Mouse (Mus musculus) brain, adult 2 months (tissue): ENCODE results near the gene Nos3.

Experiments used
- DNase-seq: peaks from one replicate; pipeline ENCODE4 v3.0.0; 2011; ENCODE audit warnings: low read depth, low spot score

Nos3 gene

DNA sequence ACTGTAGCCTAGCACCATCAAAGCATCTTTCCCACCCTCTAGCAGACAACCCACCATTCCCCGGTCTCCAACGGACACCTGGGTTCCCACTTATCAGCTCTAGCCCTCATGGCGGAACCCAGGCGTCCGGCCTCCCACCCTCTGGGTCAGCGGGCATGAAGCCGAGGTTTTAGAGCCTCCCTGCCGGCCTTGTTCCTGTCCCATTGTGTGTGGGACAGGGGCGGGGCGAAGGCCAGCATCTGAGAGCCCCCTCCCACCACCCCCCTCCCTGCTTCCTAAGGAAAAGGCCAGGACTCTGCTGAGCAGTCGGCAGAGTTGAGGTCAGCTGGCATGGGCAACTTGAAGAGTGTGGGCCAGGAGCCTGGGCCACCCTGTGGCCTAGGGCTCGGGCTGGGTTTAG is at the start of gene Nos3:
Gene Nos3 (plus strand): TSS at position 303 of the 400 bp plus-strand sequence.
- no peak for DNase-seq

DNA sequence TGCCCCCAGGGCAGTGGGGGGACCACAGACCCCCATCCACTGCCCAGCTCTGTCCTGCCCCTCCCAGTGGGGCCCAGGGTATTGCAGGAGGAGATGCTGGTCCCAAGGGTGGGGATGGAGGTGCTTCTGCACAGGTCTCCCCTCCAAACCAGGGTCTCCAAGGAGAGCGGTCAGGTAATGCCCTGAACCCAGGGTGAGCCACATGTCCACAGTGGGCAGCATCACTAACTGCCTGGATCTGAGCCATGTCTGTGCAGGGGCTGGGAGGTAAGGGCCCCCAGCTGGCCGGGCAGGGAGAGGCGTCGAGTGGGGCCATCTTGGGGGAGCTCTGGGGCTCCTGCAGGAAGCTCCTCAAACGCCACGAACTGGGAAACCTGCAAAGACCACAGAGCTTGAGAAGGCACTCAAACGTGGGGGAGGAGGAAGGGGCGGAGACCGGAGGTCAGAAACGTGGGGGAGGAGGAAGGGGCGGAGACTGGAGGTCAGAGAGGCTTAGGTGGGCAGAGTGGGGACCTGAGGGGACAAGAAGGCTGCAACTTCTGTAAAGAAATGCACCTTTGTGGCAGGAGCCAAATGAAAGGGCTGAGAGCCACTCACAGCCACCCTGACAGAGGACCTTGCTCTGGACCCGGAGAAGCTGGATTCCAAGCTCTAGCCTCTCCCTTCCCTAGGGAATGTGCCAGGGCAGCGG is 44.7 kb upstream of the Nos3 start:
- no peak for DNase-seq

DNA sequence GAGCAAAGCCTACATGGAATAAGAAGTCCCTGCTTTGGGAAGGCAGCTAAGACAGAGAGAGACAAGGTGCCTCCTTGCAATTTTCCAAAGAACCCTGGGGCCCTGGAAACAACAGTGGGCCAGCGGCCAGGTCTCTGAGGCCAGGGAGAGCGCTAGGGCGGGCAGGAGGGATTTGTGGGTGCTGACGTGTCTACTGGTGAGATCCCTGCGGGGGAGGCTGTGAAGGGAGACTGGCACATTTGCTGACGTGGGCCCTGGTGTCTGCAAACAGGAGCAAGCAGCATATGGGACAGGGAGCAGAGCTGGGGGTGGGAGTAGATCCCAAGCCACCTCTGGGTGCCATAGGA is 44.2 kb upstream of the Nos3 start:
- DNase-seq = peak; percentile 73

DNA sequence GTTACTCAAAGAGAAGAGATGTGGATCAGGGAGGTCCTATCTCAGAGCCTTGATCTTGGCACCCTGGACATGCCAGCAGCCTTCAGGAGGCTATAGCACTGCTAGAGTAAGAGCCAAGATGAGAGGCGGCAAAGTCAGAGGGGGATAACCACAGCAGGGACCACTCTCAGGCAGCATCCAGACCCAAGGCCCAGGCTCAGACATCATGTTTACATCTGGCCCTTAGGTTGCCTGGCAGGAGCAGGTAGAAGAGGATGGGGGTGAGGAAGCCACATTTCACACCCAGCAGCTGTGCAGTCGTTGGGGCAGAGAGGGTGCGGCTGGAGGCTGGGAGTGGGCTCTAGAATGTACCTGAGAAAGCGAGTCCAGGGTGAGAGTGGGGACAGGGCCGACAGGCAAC is 43.7 kb upstream of the Nos3 start:
- no peak for DNase-seq

DNA sequence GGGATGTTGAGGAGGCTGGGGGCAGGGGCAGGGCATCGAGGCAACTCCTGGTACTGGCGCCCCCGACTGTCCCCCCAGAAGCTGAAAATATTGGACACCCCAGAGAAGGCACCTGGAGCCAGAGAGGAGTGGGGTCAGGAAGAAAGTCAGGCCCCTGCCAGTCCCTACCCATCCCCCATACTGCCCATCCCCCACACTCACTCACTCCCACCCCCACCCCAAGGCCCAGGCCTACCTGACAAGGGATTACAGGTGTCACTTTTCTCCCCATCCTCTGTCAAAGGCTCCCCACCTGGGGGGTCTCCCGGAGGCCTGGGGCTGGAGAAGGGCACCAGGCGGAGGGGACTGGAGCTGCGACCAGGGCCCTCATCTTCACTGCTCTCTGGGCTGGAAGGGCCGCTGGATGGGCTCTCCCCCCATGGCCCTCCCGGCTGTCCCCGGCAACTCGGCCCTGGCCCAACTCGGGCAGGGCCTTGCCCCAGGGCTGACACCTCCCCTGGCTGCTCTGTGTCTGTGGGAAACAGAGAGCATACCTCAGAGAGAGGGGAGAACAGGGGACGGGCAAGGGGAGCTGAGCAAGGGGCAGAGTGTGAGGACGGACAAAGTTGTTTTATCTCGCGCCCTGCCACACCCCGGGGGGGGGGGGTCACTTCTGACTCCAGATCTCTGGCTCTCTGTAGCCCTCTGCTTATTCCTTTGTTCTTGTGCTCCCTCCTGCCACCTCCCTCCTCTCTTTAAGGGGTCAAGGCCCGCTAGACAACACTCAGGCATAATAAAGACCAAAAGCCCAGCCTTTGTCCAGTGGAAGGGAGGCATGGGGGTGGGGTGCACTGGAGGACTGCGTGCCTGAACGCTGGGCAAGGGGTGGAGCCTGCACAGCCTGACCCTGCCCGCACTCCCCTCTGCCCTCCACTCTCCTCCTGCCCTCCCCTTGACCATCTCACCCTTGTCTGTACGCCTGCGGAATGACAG is 42.6 kb upstream of the Nos3 start:
- no peak for DNase-seq

DNA sequence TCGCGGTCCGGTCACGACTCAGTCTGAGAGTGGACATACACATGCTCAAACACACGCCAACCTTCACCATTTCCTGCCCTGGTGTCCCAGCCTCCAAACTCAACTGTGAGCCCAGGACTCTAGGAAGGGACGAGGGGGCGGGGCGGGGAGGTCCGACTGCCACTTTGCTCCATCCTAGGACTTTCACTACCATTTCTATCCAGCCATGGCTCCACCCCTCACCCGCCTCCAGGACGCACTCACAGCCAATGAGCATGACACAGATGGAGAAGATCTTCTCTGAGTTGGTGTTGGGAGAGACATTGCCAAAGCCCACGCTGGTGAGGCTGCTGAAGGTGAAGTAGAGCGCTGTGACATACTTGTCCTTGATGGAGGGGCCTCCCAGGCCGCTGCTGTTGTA is 39.4 kb upstream of the Nos3 start:
- DNase-seq = no peak

DNA sequence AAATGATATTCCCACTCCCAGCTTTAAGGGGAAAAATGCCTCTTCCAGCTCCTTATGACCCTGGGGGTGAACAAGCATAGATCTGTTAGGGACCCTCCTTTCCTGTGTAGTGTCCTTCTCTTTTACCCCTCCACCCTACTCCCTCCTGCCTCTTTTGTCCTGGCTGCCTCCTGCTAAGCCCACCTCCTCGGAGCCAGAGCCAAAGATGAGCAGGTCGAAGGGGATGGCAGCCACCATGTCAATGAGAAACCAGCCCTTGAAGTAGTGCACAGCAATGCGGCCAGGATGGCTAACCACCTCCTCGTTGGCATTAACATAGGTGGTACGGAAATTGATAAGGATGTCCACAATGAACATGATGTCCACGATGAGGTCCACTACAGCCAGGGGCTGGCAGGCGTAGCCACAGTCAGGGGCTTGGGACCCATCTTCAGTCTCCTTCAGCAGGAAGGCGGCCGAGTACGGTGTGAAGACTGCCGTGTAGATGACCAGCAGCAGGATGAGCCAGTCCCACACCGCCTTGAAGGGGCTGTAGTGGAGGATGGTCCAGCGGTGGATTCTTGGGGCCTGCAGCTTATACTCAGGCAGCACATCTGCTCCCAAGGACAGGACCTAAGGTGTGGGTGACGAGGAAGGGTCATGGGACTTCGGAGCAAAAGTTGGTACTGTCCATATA is 38.3 kb upstream of the Nos3 start:
- no peak for DNase-seq

DNA sequence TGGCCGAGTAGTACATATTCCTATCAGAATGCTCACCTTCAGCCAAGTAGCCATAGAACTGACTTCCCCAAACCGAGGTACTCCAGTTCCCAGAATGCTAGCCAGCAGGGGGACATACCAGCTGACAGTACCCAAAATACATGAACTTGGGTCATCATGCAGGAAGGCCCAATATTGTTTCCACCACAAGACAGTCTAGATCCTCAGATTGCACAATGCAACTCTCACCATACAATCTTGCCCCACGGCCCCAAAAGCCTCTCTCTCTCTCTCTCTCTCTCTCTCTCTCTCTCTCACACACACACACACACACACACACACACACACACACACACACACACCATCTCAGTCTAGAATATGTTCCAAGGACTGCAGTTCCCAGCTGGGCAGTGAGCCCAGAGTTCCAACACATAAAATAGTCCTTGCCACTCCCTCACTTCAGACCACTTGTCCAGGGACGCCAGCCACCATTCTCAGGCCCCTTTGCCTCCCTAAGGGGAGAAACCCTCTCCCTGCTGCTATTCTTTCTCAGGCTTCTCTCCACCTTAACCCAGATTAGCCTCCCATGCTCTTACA is 37.7 kb upstream of the Nos3 start:
- DNase-seq = no peak

DNA sequence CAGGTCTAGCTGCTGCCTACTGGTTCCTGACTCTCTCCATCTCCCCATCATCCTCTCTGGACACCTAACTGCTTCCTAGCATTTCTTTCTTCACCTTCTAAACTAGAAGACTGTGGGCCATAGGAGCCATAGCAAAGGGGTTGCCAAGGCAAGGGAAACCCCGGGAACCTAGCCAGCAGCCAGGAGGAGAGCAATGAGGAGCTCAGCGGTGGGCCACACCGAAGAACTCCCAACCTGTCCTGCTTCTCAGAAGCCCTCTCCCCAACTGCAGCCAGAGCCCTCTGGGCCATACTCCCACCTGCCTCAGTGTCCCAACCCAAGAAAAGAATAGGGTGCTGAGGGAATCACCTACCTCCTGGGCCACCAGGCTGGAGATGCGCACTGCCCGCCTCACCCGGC is 35.8 kb upstream of the Nos3 start:
- no peak for DNase-seq

DNA sequence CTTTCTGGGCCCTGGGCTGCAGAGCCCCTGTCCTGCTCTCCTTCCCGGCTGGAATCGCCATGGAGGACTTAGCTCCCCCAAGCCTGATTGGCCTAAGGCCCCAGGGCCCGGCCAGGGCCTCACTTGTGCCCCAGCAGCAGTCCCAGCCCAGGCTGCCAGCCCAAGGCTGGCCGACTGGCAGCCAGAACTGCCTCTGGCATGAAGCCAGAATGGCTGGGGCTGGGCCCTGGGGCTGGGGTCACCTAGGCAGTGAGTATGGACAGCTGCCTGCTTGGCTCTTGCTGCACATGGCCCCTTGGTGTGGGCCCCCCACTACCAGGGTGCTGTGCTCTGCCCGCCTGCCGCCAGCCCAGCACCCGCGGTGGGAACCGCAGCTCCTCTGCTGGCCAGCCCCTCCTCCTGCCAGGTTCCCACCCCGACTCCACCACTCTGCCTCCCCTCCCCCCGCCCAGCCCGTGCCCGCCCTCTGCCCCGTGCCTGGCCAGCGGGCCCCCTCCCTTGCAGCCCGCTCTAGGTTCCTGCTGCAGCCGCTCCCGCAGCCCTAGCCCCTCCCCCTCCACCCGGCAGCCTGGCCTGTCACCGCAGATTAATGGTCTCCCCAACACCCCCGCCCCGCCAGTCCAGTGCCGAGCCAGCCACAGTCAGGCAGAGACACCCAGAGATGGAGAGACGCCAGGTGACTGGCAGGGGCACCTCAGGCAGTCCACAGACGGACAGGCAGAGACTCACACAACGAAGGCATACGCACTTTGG is 35.2 kb upstream of the Nos3 start:
- DNase-seq = peak; percentile 62

DNA sequence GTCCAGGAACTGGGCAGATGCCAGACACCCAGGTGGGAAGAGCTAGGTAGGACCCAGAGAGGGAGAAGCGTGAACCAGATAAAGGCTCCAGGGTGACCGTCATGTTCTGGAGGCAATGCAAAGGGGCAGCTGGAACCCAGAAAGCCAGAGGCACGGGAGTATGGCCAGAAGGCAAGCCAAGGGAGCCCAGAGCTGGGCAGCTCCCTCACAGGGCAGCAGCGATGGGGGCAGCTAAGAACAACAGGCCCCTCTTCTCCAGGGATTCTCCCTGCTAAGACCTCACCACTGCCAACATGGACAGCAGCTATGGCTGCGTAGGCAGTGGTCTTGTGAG is 34.7 kb upstream of the Nos3 start:
- DNase-seq = no peak

DNA sequence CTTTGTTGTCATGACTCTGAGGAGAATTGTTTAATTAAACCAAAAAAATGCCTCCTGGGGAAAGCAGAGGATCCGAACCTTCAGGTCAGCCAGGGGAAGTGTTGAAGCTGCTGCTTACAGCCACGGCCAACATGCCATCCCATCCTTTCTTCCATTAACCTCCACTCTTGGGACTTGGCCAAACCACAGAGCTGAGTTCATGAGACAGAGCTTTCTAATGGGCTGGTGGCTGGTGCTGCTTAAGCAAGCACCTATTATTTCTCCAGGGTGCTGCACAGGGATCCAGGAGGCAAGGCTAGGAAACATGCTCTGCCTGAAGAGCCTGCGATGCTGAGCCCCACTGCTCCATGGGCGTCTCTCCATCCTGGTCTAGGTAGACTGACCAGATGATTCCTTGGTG is 32.2 kb upstream of the Nos3 start:
- no peak for DNase-seq

DNA sequence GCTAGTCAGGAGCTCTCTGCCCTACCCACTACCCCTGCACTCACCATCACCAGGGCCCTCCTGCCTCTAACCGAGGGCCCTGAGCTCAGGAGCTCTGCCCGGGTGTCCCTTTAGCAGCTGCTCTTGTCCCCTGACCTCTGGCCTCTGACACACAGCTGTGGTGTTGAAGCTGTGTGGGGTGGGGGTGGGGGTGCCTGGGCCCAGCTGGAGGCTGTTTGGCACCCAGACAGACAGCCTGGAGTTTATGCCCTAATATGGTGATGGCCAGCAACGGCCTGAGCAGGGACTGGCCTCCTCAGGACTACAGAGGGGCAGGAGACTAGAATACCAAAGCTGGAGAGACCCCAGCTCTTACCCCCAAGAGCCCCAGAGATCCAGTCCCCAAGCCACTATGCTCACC is 29.9 kb upstream of the Nos3 start:
- DNase-seq = no peak

DNA sequence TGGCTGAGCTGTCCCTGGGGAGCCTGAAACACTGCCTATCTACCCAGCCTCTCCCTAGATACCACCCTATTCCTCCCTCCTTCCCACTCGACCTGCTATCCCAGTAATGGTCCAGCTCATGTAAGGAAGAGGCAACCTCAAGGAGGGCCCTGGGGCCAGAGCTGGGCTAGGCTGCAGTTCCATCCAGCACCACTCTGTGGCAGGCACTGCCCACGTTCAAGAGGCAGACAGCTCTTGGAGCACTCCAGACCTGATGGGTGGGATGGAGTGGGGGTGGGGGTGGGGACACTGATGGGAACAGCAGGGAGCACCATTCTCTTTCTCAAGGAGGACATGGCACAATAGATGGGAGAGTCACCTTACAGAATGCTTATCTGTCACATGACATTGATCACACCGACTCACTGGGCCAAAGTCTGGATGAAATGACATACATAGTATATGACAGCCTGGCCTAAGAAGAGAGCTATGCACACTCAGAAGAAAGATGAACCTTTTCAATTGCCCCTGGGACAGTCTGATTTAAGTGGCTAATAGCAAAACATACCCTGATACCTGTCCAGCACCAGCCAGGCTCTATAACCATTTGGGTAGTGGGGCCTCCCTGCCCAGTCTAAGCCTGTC is 28.6 kb upstream of the Nos3 start:
- DNase-seq = peak; percentile 76

DNA sequence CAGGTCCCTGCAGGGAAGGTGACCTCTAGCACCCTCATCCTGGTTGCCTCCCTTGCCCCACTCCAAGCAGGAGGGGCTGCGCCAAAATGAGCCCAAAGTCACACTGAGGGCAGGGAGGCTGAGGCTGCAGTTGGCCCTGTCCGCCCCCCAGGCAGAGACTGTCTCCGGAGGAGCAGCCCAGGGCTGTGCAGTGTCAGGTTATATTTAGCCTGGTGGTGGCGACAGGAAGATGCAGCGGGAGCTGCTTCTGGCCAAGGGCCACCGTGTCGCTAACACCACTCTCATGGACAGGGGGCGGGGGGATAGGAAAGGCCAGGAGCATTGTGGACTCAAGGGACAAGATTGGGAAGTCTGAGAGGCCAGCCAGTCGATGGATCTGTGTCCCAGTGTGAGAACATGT is 27.2 kb upstream of the Nos3 start:
- DNase-seq = peak; percentile 48

DNA sequence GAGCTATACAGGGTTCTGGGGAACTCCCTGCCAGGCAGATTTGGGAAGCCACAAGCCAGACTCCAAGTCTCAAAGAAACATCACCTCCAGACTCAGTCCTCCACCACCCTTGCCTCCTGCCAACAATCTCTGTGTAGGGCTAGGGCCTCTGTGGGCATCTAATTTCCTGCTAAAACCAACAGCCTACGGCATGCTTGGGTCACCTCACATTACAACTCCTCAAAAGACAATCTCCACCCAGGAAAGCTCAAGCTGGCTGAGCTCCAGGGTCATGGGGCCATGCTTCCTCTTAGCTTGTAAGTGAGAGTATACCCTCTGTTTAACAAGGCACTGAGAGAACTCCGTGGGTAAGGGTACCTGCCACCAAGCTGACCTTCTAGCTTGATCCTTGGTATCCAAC is 26.8 kb upstream of the Nos3 start:
- no peak for DNase-seq

DNA sequence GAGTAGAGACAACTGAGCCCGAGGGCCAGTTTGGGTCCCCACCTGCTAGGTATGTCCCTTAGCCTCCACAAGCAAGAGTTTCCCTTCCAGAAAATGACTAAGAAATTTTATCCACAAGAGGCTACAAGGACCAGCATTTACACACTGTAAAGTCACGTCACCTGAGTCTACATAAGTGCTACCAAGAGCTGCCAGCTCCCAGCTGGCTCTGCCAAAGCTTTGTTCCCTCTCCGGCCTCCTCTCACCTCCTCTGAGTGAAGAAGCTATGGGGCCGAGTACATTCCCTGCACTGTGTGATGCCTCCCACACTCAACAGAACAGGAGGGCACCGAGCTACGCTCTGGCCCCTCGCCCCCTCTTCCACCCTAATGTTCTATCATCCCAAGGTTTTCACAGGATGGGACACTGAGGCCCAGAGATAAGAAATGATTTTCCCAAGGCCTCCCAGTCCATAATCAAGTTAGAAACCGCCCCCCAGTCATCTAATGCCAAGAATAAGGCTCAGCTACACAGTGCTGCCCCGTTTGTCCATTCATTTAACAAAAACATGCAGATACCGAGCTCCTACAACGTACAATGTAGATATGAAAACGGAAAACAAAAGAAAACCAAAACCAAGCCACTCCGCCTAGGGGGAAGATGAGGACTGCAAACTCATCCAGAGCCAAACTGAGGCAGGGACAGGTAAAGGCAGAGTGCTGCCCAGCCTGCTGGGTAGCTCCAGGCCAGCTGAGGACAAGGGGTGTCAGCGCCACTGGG is 22.2 kb upstream of the Nos3 start:
- DNase-seq = no peak

DNA sequence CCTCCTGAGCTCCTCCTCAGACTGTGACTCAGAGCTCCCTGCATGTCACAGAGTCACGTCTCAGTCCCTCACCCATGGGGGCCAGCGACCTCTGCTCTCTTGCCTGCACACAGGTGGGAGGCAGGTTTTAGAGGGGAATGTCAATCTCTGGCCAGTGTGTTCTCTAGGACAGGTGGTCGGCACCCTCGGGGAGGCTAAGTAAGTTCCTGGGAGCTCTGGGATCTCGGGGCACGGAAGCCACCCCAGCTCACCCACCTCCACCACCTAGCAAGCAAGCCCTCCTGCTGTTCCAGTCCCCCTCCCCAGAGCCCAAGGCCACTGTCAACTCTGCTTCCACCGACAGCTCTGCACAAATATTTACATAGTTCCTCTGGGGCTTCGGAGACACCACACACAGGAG is 21.6 kb upstream of the Nos3 start:
- DNase-seq = no peak

DNA sequence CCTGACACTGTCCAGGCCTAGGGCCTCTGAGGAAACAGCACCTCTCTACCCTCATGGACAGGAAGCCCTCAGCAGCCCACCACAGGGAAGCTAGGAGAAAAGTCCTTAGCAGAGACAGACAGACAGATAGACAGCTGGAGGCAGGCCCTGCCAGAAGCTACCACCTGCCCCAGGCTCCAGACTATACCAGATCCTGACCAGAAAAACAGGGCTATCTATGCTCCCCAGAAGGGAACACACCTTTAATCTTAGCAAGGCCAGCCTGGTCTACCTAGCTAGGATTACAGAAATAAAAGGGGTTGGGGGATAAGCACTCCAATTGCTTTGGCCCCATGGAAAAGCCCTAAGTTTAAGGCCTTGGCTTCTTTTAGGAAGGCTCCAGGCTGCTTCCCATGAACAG is 21.2 kb upstream of the Nos3 start:
- no peak for DNase-seq

DNA sequence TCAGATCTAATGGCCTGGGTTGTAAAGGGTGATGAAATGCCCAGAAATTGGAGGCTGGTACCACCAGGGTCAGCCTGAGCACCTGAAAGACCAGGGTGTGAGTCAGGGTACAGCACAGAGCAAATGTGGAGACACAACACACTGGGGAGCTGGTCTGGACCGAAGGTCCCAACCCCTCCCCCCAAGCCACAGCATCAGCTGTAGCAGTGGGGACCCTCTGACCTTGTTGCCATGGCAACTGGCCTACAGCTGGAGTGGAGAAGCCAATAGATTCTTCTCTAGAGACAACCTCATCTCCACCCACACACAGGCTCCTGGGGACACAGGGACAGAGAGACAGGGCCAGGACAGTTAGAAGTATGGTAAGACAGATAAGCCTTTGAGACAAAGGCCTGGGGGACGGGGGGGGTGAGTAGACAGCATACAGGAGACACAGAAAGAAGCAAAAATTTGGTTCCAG is 20.6 kb upstream of the Nos3 start:
- peak; percentile 52 for DNase-seq
